Mouse (Mus musculus) frontal cortex, adult 2 months (tissue): ENCODE measurements around the gene Thsd7a. TPM values are rescaled to one million over a fixed set of nuclear protein-coding genes. Genes with fewer than 3 reads are reported as not detected.

Experiments
- DNase-seq, 2 experiments: peaks; one replicate each; pipeline ENCODE4 v3.0.0; 2022; ENCODE audit warnings: low spot score in 1 of 2; ENCODE audit errors: extremely low spot score in 1 of 2
- polyA plus RNA-seq: library from polyadenylated mRNA; depleted of rRNA; stranded (reverse); fragments of >200 nt; gene quantifications from 2 replicates; pipeline ENCODE4 v1.2.3, GENCODE M21; 2012

Thsd7a gene
- polyA plus RNA-seq, 1 experiment: 9.9 TPM

- no peak for DNase-seq
Observed at GRCm38 (mm10) chr6:12693689-12694088, 55.5 kb downstream of the Thsd7a start.

GRCm38 (mm10) chr6:12693239-12693638, 56.0 kb downstream of the Thsd7a start:
- no peak for DNase-seq

GRCm38 (mm10) chr6:12649633-12650032, 99.6 kb downstream of the Thsd7a start:
- DNase-seq: no peak

GRCm38 (mm10) chr6:12628637-12629246, 120.5 kb downstream of the Thsd7a start:
- no peak for DNase-seq

GRCm38 (mm10) chr6:12606638-12607246, 142.5 kb downstream of the Thsd7a start:
- DNase-seq: no peak

GRCm38 (mm10) chr6:12602927-12603326, 146.3 kb downstream of the Thsd7a start:
- no peak for DNase-seq

GRCm38 (mm10) chr6:12602161-12602560, 147.0 kb downstream of the Thsd7a start:
- no peak for DNase-seq

- DNase-seq: no peak
Observed at GRCm38 (mm10) chr6:12584456-12584855, 164.8 kb downstream of the Thsd7a start.

- no peak for DNase-seq
Observed at GRCm38 (mm10) chr6:12581143-12581542, 168.1 kb downstream of the Thsd7a start.

- no peak for DNase-seq
Observed at GRCm38 (mm10) chr6:12575619-12576216, 173.5 kb downstream of the Thsd7a start.

GRCm38 (mm10) chr6:12572202-12572601, 177.0 kb downstream of the Thsd7a start:
- no peak for DNase-seq

- DNase-seq: no peak
Observed at GRCm38 (mm10) chr6:12565136-12565535, 184.1 kb downstream of the Thsd7a start.

GRCm38 (mm10) chr6:12562336-12562735, 186.9 kb downstream of the Thsd7a start:
- peak in 1 of 2 experiments; percentile 7 for DNase-seq

GRCm38 (mm10) chr6:12560500-12560899, 188.7 kb downstream of the Thsd7a start:
- DNase-seq: no peak

GRCm38 (mm10) chr6:12555114-12556099, 193.8 kb downstream of the Thsd7a start:
- no peak for DNase-seq

- no peak for DNase-seq
Observed at GRCm38 (mm10) chr6:12551176-12551575, 198.0 kb downstream of the Thsd7a start.

- no peak for DNase-seq
Observed at GRCm38 (mm10) chr6:12550054-12550655, 199.1 kb downstream of the Thsd7a start.

- DNase-seq: no peak
Observed at GRCm38 (mm10) chr6:12544096-12544495, 205.1 kb downstream of the Thsd7a start.

GRCm38 (mm10) chr6:12542496-12542895, 206.7 kb downstream of the Thsd7a start:
- DNase-seq: no peak

GRCm38 (mm10) chr6:12519121-12519520, 230.1 kb downstream of the Thsd7a start:
- DNase-seq: no peak
